In genomic region chr1:139391747-139392146, GRCm38 (mm10) we compare ENCODE assay signal across 15 mouse cellular contexts. TPM values are rescaled to one million over a fixed set of nuclear protein-coding genes. Genes with fewer than 3 reads are reported as not detected.
"Had no signal": no experiment of that assay in that cellular context is flagged by ENCODE, and none has a peak within 500 bp of the region (broad histone marks: within the 10 kb centered on the region; RNA-seq: fewer than 3 reads in every experiment).

No protein-coding gene starts in this region.

- H3K9me3 ChIP-seq: limb, embryonic 10.5 days; liver, embryonic 15.5 days had no signal

- DNase-seq: kidney, adult 8-10 months; kidney, postnatal 25 days; lung, adult 2 months; lung, postnatal 36 days; thymus, adult 18-20 months; thymus, postnatal 14 days had no signal

- H3K36me3 ChIP-seq: limb, embryonic 10.5 days; liver, embryonic 15.5 days had no signal

- H3K27me3 ChIP-seq: liver, embryonic 15.5 days had no signal

- ATAC-seq: lung, postnatal 0 days had no signal

- H3K27ac ChIP-seq: left cerebral cortex, adult 2 months; limb, embryonic 10.5 days; liver, embryonic 15.5 days; stomach, postnatal 0 days had no signal

- H3K4me3 ChIP-seq: left cerebral cortex, adult 2 months; limb, embryonic 10.5 days; liver, embryonic 15.5 days had no signal

- H3K4me2 ChIP-seq: liver, embryonic 11.5 days; liver, embryonic 15.5 days; midbrain, embryonic 11.5 days had no signal

- H3K4me1 ChIP-seq: limb, embryonic 10.5 days; liver, embryonic 15.5 days had no signal

- H3K9ac ChIP-seq: liver, embryonic 15.5 days had no signal

RNA-seq across cellular contexts. Expression of gene Crb1, which starts 14.8 kb away (rescaled TPM):
- total RNA-seq: megakaryocyte progenitor cell, adult 5-6 weeks; monocyte, adult 5-6 weeks had no signal
- polyA plus RNA-seq: liver, embryonic 15.5 days had no signal
